Mouse (Mus musculus): ENCODE data around the gene Bod1.

Gene Bod1

DNA sequence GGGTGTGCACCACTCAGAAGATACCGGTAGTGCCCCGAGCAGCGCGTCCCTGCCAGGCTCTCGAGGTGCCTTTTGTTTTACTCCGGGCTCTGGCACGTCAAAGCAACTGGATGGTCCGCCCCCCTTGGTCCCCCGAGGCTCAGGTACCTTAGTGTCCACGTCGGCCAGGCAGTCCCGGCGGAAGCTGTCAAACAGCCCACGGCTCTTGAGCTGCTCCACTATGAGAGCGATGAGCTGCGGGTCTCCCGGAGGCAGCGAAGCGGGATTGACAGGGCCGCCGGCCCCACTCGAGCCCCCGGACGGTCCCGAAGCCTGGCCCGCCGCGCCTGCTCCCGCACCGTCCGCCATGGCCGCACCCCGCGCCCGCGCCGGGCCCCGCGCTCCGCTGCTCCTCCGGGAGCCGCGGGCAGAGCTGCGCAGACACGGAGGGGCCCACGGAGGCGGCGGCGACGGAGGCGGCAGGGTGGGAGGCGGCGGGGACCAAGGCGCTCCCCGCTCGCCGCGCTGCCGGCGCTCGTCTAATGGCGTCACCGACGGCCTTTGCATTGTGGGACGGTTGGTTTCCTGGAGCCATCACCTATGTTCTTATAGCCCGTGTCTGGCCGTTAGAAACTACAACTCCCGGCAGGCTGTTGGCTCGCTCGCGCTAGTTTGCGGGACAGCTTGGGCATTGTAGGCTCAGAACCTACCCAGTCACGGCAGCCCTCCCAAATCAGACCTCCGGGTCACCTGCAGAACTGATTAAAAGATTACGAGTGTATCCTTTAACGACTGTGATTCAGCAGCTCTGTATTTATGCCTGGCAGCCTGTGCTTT is at the start of gene Bod1:
Bod1 (minus strand) TSS at position 532 of the 816 bp plus-strand sequence.
- DNase-seq (ENCODE audit: low spot score in 2 of 2), result peak; percentile 69 to 81

DNA sequence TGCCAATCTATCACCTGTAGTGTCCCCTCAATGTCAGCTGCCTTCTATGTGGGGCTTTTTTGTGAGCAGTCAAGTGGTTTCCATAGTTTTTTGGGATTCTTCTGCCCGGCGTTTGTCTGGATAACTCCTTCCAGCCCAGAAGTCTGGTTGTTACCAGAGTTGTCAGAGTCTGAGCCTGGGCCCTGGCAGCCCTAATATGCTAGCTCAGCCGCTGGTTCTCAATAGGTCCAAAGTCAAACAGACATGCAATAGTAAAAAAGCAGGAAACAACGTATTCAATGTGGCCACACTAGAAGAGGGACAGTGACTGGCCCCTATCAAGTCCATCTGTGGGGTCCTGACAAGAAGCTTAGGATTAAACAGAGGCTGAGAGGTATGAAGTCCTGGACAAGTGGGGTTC is 47.4 kb upstream of the Bod1 start:
- DNase-seq (ENCODE audit: low spot score in 2 of 2), result no peak

DNA sequence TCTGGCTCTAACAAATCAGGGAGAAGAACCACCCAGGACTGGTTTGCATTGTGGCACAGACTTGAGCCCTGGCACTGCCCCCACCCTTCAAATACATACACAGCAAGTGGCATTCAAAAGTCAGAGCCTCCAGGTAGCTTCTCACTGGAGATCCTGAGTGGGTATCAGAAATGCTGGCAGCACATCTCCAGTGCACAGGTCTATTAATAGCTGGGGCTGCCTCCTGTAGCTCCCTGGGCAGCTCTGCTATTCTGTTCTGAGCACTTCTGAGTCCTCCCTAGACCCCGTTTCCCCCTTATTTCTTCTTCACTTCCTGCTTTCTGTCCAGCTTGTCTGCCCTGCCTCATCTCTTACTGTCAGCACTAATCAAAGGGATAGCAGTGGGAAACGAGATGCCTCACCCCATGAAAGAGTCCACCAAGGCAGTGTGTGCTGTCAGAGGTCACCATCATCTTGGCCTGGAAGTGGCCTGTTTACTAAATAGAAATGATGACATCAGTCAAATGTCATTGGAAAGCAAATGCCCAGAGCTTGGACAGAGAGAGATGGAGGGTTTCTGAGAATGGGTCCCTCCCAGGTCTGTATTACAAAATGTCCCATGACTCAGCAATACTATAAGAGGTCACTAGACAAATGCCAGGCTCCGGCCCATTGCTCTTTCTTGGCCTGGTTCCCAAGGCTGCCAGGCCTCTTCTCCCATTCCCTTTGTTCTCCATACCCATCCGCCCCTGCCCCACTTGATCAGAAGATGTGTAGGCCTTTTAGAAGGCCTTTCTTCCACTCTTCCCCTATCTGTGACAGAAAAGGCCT is 46.4 kb upstream of the Bod1 start:
- DNase-seq (ENCODE audit: low spot score in 2 of 2), result no peak

DNA sequence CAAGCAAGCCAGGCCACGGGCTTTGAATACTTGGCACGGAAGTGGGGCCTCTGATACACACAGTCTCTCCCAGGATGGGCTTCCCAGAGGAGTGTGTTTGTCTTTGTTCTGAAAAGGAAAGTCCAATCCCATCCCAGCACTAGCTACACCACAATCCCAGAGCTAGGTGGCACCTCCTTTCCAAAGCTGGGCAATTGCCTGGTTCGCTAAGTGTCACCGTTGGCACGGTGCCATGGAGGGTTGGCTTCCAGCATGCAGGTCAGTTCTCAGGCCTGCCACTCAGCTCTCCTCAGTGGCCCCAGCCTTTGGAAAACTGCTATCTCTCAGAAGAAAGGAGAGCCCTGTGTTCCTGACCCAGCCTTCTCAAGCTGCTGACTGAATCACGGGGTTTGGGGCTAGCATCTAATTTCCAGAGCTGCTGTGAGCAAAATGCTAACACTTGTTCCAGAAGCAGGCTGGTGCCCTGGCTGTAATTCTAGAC is 42.0 kb upstream of the Bod1 start:
- no peak for DNase-seq (ENCODE audit: low spot score in 2 of 2)

DNA sequence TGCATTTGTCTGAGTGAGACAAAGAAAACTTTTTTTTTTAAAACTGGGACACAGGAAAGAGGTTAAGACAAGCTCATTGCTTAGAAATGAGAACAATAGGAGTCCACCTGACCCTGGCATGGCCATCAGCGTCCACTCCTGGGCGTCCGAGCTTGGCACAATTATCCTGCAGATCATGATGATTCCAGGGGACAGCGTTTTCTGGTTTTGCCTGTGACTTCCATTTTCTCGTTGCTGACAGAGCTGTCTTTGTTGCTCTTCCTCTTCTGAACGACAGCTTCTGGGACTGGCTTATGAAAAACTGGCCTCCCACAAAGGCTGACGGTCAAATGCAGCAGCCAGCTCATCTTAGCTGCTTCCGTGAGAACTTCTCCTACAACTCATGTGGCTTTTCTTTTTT is 41.4 kb upstream of the Bod1 start:
- no peak for DNase-seq (ENCODE audit: low spot score in 2 of 2)

DNA sequence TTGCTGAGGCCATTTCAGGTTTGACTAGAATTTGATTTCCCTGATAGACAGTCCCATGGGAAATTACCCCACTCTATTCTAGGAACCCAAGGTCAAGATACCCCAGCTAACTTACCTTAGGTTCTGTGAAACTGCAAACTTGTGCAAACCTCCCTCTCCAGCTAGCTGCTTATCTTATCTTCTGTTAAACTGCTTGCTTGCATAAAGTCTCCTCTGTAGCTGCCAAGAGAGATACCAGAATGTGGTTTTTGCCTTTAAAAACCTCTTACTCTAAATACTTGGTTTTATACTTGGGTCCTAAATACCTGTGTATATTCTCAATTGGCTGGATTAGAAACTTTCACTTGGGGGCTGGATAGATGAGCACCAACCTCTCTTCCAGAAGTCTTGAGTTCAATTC is 36.1 kb upstream of the Bod1 start:
- no peak for DNase-seq (ENCODE audit: low spot score in 2 of 2)

DNA sequence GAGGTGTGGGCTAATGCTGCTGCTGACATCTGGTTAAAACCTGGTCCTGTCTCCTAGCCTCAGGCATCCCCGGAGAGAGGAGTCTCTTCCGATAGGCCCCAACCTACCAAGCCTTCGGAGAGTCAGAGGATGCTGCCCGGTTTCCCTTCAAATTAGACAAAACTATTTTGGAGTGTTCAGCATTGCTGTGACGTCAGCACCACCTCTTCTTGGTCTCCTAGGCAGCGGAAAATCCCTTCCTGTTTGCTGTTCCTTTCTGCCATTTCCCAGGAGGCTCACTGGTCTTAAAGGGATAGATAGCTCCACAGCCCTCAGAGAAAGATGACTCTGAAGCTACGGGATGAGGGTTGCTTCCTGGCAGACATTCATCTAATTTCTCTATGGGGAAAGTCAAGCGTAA is 31.5 kb upstream of the Bod1 start:
- DNase-seq (ENCODE audit: low spot score in 2 of 2), result no peak

DNA sequence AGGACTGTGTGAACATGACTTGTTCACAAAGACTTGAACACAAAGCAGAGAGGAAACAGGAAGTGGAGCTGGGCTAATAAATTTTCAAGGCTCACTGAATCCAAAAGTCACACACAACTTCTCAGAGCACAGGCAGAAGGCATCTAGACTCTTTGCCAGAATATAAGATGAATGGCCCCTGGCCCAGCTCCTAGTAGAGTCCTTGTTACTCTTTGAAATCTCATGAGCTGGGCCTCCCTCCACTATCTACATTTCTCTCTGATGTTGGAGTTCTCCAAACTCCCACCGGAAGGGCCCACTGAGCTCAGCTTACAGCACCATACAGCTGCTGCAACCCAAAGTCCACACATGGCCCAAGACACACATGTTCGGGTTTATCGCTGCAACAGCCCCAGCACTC is 30.2 kb upstream of the Bod1 start:
- no peak for DNase-seq (ENCODE audit: low spot score in 2 of 2)

DNA sequence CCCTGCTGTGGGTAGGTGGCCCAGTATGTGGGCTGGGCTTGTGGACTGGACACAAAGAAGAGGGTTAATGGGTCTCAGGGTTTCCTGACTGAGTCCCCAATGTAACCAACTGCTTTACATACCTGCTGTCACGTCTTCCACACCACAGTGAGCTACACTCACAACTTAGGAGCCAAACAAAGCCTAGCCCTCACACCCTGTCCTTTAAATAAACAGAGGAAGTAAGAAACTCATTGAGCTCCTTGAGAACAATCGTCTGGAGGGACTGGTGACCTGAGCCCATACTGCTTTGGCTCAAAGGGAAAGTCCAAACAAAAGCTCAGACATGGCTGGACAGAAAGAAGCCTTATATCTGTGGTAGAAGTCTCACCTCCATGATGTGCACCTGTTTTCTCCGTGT is 27.8 kb upstream of the Bod1 start:
- no peak for DNase-seq (ENCODE audit: low spot score in 2 of 2)

DNA sequence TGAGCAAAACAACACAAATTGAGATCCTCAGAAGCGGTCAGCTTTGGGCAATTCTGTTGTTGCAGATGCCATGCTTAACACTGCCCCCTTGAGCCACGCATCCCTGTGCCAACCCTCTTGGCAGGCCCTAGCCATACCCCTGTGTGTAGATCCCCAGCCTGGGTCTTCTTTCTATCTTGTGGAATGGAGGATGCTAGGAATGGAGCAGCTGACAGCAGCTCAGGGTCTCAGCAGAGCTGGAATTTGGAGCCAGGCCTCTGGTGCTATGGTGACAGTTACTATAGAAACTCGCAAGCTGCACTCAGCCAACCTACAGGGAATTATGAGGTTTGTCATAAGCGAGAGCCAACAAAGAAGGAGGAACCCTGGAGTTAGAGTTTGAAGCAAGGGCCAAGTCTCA is 23.1 kb upstream of the Bod1 start:
- no peak for DNase-seq (ENCODE audit: low spot score in 2 of 2)

DNA sequence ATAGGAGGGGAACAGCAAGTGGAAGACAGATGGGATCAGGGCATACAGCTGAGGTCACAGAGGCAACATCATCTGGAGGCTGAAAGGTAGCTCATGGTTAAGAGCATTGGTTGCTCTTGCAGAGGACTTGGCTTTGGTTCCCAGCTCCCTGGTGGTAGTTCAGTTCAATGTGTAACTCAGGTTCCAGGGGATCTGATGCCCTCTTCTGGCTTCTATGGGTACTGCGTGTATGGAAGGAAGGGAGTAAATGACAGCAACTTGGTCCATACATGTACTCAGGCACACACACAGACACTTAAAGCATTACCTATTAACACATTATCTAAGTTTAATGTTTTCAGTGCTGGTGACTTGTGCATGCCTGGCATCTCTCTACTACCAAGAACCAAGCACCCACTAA is 22.4 kb upstream of the Bod1 start:
- DNase-seq (ENCODE audit: low spot score in 2 of 2), result no peak

DNA sequence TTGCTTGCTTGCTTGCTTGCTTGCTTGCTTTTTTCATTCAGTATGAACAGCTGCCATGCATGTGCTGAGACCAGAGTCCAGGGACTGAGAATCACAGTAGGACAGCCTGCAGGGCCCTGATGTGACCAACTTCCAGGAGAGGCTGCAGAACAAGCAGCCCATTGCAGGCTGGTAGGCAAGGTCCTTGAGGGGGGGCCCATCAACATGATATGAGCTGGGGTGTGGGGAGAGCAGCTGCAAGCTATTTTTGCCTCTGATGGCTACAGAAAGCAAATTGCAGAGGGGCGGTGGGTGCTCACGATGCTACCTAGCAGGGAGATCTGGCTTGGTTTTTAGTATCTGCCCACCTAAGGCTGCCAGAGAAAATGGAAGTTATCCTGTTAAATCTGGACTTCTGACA is 21.6 kb upstream of the Bod1 start:
- DNase-seq (ENCODE audit: low spot score in 2 of 2), result no peak

DNA sequence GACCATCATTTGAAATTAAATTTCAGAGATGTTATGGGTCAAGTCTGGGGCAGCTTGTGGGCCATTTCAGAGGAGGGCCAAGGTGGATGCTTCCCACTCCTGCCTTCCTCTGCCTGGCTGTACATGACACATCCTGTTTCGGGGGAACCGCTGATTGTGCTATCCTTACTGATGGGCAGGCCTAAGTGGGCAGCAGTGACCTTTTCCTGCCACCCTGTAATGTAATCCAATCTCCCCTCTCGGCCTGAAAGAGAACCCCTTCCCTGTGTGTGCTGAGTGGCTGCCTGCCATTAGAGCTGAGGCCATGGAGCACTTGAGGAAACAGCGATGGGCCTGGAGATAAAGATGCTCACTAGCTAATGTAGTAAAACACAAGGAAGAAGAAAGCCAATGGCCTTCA is 17.3 kb upstream of the Bod1 start:
- DNase-seq (ENCODE audit: low spot score in 2 of 2), result no peak

DNA sequence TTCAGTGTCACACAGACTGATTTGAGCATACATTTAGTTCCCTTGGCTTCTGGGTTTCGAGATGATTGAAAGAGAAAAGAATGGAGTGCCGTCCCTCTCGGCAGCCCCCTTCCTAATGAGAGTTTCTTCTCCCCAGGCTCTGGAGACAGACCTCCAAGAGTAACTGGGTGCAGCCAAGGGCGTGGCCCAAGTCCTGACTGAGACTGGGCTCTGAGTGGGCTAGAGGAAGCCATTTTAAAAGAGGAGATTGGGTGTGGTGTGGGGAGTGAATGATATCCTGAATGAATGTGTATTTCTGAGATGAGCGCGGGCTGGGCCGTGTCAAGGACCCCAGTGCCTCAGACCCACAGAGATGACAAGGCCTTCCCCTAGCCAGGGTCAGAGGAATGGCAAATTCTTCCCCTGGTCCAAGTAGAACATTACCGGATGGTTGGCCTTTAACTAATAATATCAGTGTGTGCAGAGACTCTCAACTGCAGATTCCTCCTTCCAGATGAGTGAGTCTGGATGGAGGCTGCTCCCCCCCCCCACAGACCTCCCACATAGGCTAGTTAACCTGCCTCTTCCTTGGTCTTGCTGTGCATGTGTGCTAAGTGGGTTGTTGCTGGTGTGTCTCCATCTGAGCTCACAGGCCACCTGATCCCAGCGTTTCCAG is 13.4 kb upstream of the Bod1 start:
- no peak for DNase-seq (ENCODE audit: low spot score in 2 of 2)

DNA sequence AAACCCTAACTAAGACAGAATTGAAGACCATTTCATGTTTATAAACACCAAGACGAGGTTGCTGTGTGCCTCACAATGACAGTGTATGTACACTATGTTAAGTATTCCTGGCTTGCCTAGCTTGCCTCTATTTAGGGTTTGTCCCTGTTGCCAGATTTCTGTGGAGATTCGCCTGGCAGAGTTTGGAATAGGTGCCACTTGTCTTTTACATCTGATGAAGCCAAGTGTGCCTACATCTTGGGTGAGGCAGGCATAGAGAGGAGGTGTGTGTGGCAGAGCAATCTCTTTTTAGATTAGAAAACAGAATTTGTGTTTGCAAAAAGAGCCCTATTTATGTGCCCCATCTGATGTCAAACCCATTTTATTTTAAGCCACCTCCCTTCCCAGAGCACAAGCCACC is 12.4 kb upstream of the Bod1 start:
- DNase-seq (ENCODE audit: low spot score in 2 of 2), result no peak

DNA sequence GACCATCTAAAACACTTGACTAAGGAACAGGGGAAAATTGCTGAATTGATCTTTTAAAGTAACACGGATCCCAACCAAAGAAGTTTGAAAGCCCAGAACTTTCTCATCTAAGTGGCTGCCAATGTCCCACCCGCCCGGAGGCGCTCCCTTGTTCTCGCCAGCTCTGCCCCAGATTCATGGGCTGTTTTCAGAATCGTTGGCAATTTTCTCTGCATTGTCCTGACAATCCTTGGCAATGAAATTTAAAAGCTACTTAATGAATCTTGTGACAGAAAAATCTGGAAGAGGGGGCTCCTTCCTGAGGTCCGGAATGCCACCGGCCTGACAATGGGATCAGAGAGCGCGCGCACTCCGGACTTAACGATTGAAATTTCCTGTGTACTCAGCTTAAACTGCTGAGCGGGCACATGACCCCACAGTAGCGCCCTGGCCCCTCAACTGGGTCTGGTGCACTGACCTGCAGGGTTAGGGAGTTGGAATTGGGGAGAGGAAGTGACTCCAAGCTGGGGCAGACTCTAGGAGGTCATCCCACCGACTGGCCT is 8.2 kb upstream of the Bod1 start:
- DNase-seq (ENCODE audit: low spot score in 2 of 2), result no peak

DNA sequence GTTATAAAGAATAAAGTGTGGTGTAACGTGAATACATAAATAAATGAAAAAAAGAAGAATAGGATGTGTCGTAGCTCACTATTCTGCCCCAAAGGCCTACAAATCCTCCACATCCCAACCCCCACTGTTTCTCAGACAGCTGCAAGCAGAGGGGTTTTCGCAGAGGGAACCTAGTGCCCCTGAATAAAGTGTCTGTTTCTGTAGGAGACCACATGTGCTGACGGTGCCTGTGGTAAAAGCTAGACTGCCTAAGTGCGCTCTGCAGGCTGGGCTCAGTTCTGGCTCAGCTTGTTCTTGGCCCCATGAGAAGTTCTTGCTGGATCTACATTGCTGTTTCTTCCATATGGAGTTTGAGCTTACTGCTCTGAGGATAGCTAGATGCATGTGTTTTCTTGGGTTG is 5.6 kb upstream of the Bod1 start:
- DNase-seq (ENCODE audit: low spot score in 2 of 2), result no peak

DNA sequence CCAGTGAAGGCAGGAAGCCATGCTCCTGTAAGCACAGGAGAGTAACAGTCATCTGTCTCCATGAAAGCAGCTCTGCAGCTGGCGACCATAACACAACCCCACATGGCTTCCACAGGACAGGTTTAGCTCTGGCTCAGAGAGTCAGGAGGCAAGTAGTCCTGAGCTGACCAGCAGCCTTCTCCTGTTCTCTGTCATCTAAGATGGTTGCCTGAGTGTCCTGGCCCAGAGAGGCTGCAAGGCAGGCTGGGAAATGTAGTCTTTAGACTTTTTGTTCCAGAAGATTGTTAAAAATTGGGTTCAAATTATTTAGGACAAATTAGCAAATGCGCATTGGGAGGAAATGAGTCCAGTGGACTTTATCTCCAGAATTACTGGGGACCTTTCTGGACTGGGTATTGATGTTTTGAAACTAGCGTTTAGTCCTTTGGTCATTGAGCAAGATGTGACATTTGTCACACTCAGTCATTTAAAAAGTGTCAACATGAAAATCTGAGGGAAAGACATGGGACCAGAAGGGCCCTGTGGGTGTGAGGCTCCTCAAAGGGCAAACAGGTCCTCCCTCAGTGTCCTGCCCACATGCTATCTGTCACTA is 5.1 kb upstream of the Bod1 start:
- DNase-seq (ENCODE audit: low spot score in 2 of 2), result no peak

DNA sequence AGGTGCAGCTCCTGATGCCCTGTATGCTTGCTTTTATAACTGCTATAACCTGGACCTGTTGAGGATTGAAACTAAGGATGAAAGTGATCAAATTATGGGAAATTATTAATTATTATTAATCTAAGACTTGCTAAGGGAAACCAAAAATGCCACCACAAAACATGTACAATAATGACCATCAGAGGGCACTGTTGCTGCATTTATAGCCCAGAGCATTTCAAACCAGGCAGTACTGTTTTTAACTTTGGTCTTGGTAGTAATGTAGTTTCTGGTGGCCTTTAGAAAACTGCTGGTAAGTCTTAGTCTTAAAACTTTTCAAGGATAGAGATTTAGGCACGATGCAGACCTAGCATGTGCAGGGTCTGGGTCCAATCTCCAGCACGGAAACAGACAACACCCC is 3.7 kb upstream of the Bod1 start:
- DNase-seq (ENCODE audit: low spot score in 2 of 2), result peak in 1 of 2 experiments; percentile 29

DNA sequence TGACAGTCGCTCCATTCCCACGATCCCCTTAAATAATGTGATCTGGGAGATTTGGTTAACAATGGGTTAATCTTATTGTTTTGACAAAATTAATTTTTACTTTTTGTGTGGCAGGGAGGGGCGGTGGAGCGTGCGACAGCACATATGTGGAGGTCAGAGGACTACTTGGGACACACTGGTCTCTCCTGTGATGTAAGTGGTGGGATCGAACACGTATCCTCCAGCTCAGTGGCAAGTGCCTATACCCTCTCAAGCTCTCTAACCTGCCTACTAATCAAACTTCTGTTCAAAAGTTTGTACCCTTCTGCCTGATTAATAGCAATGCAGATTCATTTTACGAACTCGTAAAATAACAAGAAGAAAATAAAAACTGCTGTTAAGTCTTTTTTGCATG is 482 bp upstream of the Bod1 start:
- DNase-seq (ENCODE audit: low spot score in 2 of 2), result no peak

DNA sequence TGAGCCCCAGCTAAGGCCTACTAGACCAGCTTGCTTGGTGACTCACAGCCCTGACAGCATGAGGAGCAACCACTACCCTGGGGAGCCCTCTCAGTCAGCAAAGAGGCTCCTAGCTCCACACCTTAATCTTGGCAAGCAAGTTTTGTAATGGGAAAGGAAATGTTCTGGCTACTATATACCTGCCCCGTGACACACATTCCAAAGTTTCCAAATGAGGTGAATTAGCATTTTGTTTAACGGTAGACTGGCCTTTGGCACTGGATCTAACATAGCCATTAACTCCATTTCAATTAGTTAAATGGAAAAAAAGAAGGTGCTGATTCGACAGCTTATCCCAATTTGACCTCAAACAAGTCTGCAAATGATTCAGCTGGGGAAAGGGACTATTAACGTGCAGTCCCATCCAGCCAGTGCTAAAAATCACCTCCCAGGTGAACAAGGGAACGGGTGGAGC is 1.2 kb downstream of the Bod1 start:
- no peak for DNase-seq (ENCODE audit: low spot score in 2 of 2)
